Mouse (Mus musculus) thymus, postnatal 10 days (tissue): ENCODE results near the gene Magt1.
"Not testable (repeated sequence)": the region's sequence is repeated elsewhere in the genome, so short reads cannot be mapped to it uniquely, and the experiment has no call there.

Experiments
- DNase-seq, 2 experiments: peaks; one replicate each; pipeline ENCODE4 v3.0.0; 2021; ENCODE audit warnings: low spot score in 2 of 2

The Magt1 gene

GRCm38 (mm10) chrX:105946357-105946756 lies 65.3 kb downstream of the Magt1 start:
- no peak for DNase-seq

- no peak for DNase-seq
Observed at GRCm38 (mm10) chrX:105939245-105939644, 72.5 kb downstream of the Magt1 start.

GRCm38 (mm10) chrX:105937736-105938135 lies 74.0 kb downstream of the Magt1 start:
- no peak for DNase-seq

- no peak for DNase-seq
Observed at GRCm38 (mm10) chrX:105934341-105934740, 77.4 kb downstream of the Magt1 start.

GRCm38 (mm10) chrX:105929478-105930038 lies 82.1 kb downstream of the Magt1 start:
- no peak for DNase-seq

GRCm38 (mm10) chrX:105928861-105929477 lies 82.7 kb downstream of the Magt1 start, which contains the start of gene Atrx:
Gene Atrx, minus strand, starts transcription at chrX:105929403.
- DNase-seq, result peak; percentile 60 to 65

- DNase-seq, result peak; percentile 18 to 30
Observed at GRCm38 (mm10) chrX:105927941-105928860, 83.5 kb downstream of the Magt1 start.

- peak in 1 of 2 experiments; percentile 3 for DNase-seq
Observed at GRCm38 (mm10) chrX:105926121-105926735, 85.5 kb downstream of the Magt1 start.

GRCm38 (mm10) chrX:105924326-105925070 lies 87.2 kb downstream of the Magt1 start:
- DNase-seq, result no peak

- no peak for DNase-seq
Observed at GRCm38 (mm10) chrX:105923896-105924295, 87.8 kb downstream of the Magt1 start.

- DNase-seq, result not testable (repeated sequence)
Observed at GRCm38 (mm10) chrX:105922986-105923385, 88.7 kb downstream of the Magt1 start.

- peak; percentile 11 to 33 for DNase-seq
Observed at GRCm38 (mm10) chrX:105921421-105921820, 90.3 kb downstream of the Magt1 start.
